Comparison of ENCODE assay signal across 9 mouse cellular contexts in the genomic region with DNA sequence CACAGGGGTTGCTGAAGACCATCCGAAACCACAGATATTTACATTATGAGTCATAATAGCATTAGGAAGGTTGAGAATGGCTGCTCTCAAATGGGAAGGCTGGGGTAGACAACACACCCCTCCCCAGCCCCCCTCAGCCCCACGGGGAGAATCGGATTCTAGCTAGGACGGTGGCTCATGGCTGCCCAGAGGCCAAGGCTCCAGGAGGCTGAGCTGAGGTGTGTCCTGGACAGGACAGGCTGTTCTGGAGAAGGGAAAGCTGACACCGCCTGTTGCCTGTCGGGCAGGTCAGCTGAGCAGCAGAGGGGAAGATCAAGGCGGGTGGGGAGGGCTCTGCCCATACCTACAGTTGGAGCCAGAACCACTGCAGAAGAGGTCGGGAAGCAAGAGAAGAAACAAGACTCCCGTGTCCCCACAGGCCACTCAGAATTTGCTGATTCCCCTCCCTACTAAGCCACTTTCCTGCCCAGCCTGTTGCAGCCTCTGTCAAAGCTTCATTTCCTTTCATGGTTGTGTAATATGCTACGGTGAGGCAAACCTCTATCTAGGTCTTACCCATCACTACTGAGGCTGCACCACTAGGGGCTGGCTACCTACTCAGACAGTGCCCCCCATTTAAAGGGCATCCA. TPM values are rescaled to one million over a fixed set of nuclear protein-coding genes. Genes with fewer than 3 reads are reported as not detected.
DNase-seq lines count a peak whose midpoint lies in the region; ATAC-seq and TF ChIP-seq lines count a peak whose summit lies in the region.
"Had no signal": no experiment of that assay in that cellular context is flagged by ENCODE, and none has a peak within 500 bp of the region (broad histone marks: within the 10 kb centered on the region; RNA-seq: fewer than 3 reads in every experiment).

No protein-coding gene starts in this region.

- no peaks in the 10 kb centered on the region for H3K27me3 ChIP-seq in liver, postnatal 0 days (ENCODE audit: insufficient read depth, low read length)
- H3K27me3 ChIP-seq in liver, embryonic 11.5 days (replicated peaks; ENCODE audit: control insufficient read depth, insufficient read depth, low read length): no peaks in the 10 kb centered on the region
- H3K27me3 ChIP-seq in stomach, embryonic 15.5 days (replicated peaks): no peaks in the 10 kb centered on the region

- TF ChIP-seq EP300 in liver, postnatal 0 days (IDR thresholded peaks at IDR 0.05; ENCODE audit: low read depth): no peak

- no peak overlapping the region for H3K4me3 ChIP-seq in liver, postnatal 0 days (ENCODE audit: low read depth, low read length)
- no peak overlapping the region for H3K4me3 ChIP-seq in liver, embryonic 11.5 days (ENCODE audit: low read depth, low read length)
- H3K4me3 ChIP-seq in stomach, embryonic 15.5 days (replicated peaks): no peak overlapping the region

- H3K36me3 ChIP-seq in liver, postnatal 0 days (replicated peaks; ENCODE audit: insufficient read depth, low read length): no peaks in the 10 kb centered on the region
- H3K36me3 ChIP-seq in liver, embryonic 11.5 days (ENCODE audit: control insufficient read depth, insufficient read depth, low read length): 0 out of 2 replicates have a peak, but pooled peaks cover 2% of the 10 kb centered on the region
- H3K36me3 ChIP-seq in stomach, embryonic 15.5 days: peaks cover 7% of the 10 kb centered on the region; the same call in 1 of the 2 replicates

- TF ChIP-seq CTCF in liver, postnatal 0 days (IDR thresholded peaks at IDR 0.05; ENCODE audit: low read depth): peak; percentile 31

- intact Hi-C loops in heart, postnatal 25 days (cut with DNase I): no loop called here

- H3K9ac ChIP-seq in liver, postnatal 0 days (replicated peaks): no peak overlapping the region
- no peak overlapping the region for H3K9ac ChIP-seq in liver, embryonic 11.5 days (ENCODE audit: low read depth, low read length)
- no peak overlapping the region for H3K9ac ChIP-seq in stomach, embryonic 15.5 days

- no peak for ATAC-seq in liver, postnatal 0 days
- no peak for ATAC-seq in liver, embryonic 11.5 days (replicated peaks; ENCODE audit: low FRiP score)
- 0 out of 2 replicates have a peak, but pooled peaks have one; percentile 21 for ATAC-seq in stomach, embryonic 15.5 days (ENCODE audit: insufficient read depth, low FRiP score, low read depth)

- no peaks in the 10 kb centered on the region for H3K9me3 ChIP-seq in liver, postnatal 0 days (ENCODE audit: low read length)
- H3K9me3 ChIP-seq in liver, embryonic 11.5 days (ENCODE audit: control insufficient read depth, low read length): no peaks in the 10 kb centered on the region
- H3K9me3 ChIP-seq in stomach, embryonic 15.5 days: no peaks in the 10 kb centered on the region

- DNase-seq in adrenal gland, postnatal 14 days: peak; percentile 33
- DNase-seq in adrenal gland, postnatal 4 days (ENCODE audit: low spot score in 2 of 2): no peak
- no peak for DNase-seq in liver, postnatal 0 days
- no peak for DNase-seq in liver, embryonic 11.5 days (ENCODE audit: low spot score)
- peak; percentile 40 for DNase-seq in heart, postnatal 25 days (ENCODE audit: low spot score)
- DNase-seq in thymus, postnatal 10 days (ENCODE audit: low spot score in 2 of 2): no peak
- DNase-seq in layer of hippocampus, postnatal 14 days (ENCODE audit: low spot score in 2 of 2): no peak
- DNase-seq: cerebellum, adult 11-12 months had no signal

- no peaks in the 10 kb centered on the region for H3K4me1 ChIP-seq in liver, postnatal 0 days (ENCODE audit: insufficient read depth)
- H3K4me1 ChIP-seq in liver, embryonic 11.5 days (replicated peaks; ENCODE audit: control insufficient read depth, insufficient read depth, low read length): no peaks in the 10 kb centered on the region
- peaks cover 4% of the 10 kb centered on the region; the same call in 1 of the 2 replicates for H3K4me1 ChIP-seq in stomach, embryonic 15.5 days

- 0 out of 2 replicates have a peak overlapping the region, but pooled peaks have one; percentile 22 for H3K4me2 ChIP-seq in liver, postnatal 0 days (ENCODE audit: low read depth, low read length)
- no peak overlapping the region for H3K4me2 ChIP-seq in liver, embryonic 11.5 days
- H3K4me2 ChIP-seq in stomach, embryonic 15.5 days: no peak overlapping the region

- 58% methylated on average over 10 of the region's 10 CpGs for WGBS in liver, postnatal 0 days (ENCODE audit: insufficient replicate concordance)
- WGBS in liver, embryonic 11.5 days: 50% methylated on average over 10 of the region's 10 CpGs
- WGBS in stomach, embryonic 15.5 days: 30% methylated on average over 10 of the region's 10 CpGs

- H3K27ac ChIP-seq in liver, postnatal 0 days (ENCODE audit: low read depth): 0 out of 2 replicates have a peak overlapping the region, but pooled peaks have one; percentile 16
- no peak overlapping the region for H3K27ac ChIP-seq in liver, embryonic 11.5 days (ENCODE audit: low read depth, low read length)
- no peak overlapping the region for H3K27ac ChIP-seq in stomach, embryonic 15.5 days

RNA-seq across cellular contexts. Expression of a gene that starts 23.9 kb away (rescaled TPM):
- total RNA-seq in adrenal gland, postnatal 14 days (2021): 13.4 and 18.4 TPM in 2 replicates
- 10 to 100 TPM; 17.6 to 22.7 TPM for total RNA-seq in adrenal gland, postnatal 4 days (2021)
- 5.9 and 6.5 TPM in 2 replicates for polyA plus RNA-seq in liver, postnatal 0 days (2015; fragmentation: Nextera tagmentation; extraction: Ambion mirVana)
- polyA plus RNA-seq in liver, embryonic 11.5 days (2014; fragmentation: Nextera tagmentation; extraction: Ambion mirVana): 13.6 and 14.0 TPM in 2 replicates
- total RNA-seq in heart, postnatal 25 days (2021): 10 to 100 TPM; 10.0 to 12.7 TPM
- polyA plus RNA-seq in stomach, embryonic 15.5 days (2015; fragmentation: Nextera tagmentation; extraction: Ambion mirVana): 22.5 and 25.0 TPM in 2 replicates
- total RNA-seq in layer of hippocampus, postnatal 14 days (2021): 10 to 100 TPM; 19.7 to 22.3 TPM

RNA-seq across cellular contexts. Expression of a gene that starts 24.3 kb away (rescaled TPM):
- 15.8 and 18.1 TPM in 2 replicates for total RNA-seq in adrenal gland, postnatal 14 days (2021)
- total RNA-seq in adrenal gland, postnatal 4 days (2021): 10 to 100 TPM; 23.0 TPM
- polyA plus RNA-seq in liver, postnatal 0 days (2015; fragmentation: Nextera tagmentation; extraction: Ambion mirVana): 2.4 and 3.3 TPM in 2 replicates
- polyA plus RNA-seq in liver, embryonic 11.5 days (2014; fragmentation: Nextera tagmentation; extraction: Ambion mirVana): 9.8 and 10.6 TPM in 2 replicates
- total RNA-seq in heart, postnatal 25 days (2021): 100 to 1,000 TPM; 191 to 222 TPM
- 15.1 and 15.2 TPM in 2 replicates for polyA plus RNA-seq in stomach, embryonic 15.5 days (2015; fragmentation: Nextera tagmentation; extraction: Ambion mirVana)
- 10 to 100 TPM; 41.6 TPM for total RNA-seq in layer of hippocampus, postnatal 14 days (2021)

RNA-seq across cellular contexts. Expression of a gene that starts 28.7 kb away (rescaled TPM):
- 21.2 and 23.9 TPM in 2 replicates for total RNA-seq in adrenal gland, postnatal 14 days (2021)
- total RNA-seq in adrenal gland, postnatal 4 days (2021): 10 to 100 TPM; 27.3 to 31.4 TPM
- polyA plus RNA-seq in liver, postnatal 0 days (2015; fragmentation: Nextera tagmentation; extraction: Ambion mirVana): 10.3 and 11.0 TPM in 2 replicates
- 18.7 and 19.8 TPM in 2 replicates for polyA plus RNA-seq in liver, embryonic 11.5 days (2014; fragmentation: Nextera tagmentation; extraction: Ambion mirVana)
- 1 to 10 TPM; 7.9 to 9.4 TPM for total RNA-seq in heart, postnatal 25 days (2021)
- polyA plus RNA-seq in stomach, embryonic 15.5 days (2015; fragmentation: Nextera tagmentation; extraction: Ambion mirVana): 31.5 and 32.0 TPM in 2 replicates
- 10 to 100 TPM; 23.1 to 24.1 TPM for total RNA-seq in layer of hippocampus, postnatal 14 days (2021)

RNA-seq across cellular contexts. Expression of a gene that starts 33.6 kb away (rescaled TPM):
- 200 and 212 TPM in 2 replicates for total RNA-seq in adrenal gland, postnatal 14 days (2021)
- total RNA-seq in adrenal gland, postnatal 4 days (2021): 100 to 1,000 TPM; 199 to 213 TPM
- polyA plus RNA-seq in liver, postnatal 0 days (2015; fragmentation: Nextera tagmentation; extraction: Ambion mirVana): 253 and 267 TPM in 2 replicates
- 521 and 566 TPM in 2 replicates for polyA plus RNA-seq in liver, embryonic 11.5 days (2014; fragmentation: Nextera tagmentation; extraction: Ambion mirVana)
- 100 to 1,000 TPM; 165 to 178 TPM for total RNA-seq in heart, postnatal 25 days (2021)
- polyA plus RNA-seq in stomach, embryonic 15.5 days (2015; fragmentation: Nextera tagmentation; extraction: Ambion mirVana): 589 and 688 TPM in 2 replicates
- total RNA-seq in layer of hippocampus, postnatal 14 days (2021): 100 to 1,000 TPM in 1 of 2 experiments, 10 to 100 TPM in 1; 98.4 to 100 TPM

RNA-seq across cellular contexts. Expression of a gene that starts 45.8 kb away (rescaled TPM):
- total RNA-seq in adrenal gland, postnatal 14 days (2021): 12.0 and 16.3 TPM in 2 replicates
- total RNA-seq in adrenal gland, postnatal 4 days (2021): 10 to 100 TPM; 16.1 to 16.8 TPM
- 3.6 and 3.7 TPM in 2 replicates for polyA plus RNA-seq in liver, postnatal 0 days (2015; fragmentation: Nextera tagmentation; extraction: Ambion mirVana)
- 18.9 and 19.6 TPM in 2 replicates for polyA plus RNA-seq in liver, embryonic 11.5 days (2014; fragmentation: Nextera tagmentation; extraction: Ambion mirVana)
- total RNA-seq in heart, postnatal 25 days (2021): 1 to 10 TPM; 5.4 to 6.0 TPM
- polyA plus RNA-seq in stomach, embryonic 15.5 days (2015; fragmentation: Nextera tagmentation; extraction: Ambion mirVana): 14.1 and 17.1 TPM in 2 replicates
- total RNA-seq in layer of hippocampus, postnatal 14 days (2021): 10 to 100 TPM; 22.8 to 25.5 TPM

Comparison
In these comparisons a context has a peak if more than half of its experiments do, and no peak if none do; other contexts are left out.
1. DNase-seq: peak in adrenal gland, postnatal 14 days (single experiment) and heart, postnatal 25 days (single experiment); none in adrenal gland, postnatal 4 days (0 of 2), liver, postnatal 0 days (single experiment), liver, embryonic 11.5 days (single experiment), thymus, postnatal 10 days (0 of 2) and layer of hippocampus, postnatal 14 days (0 of 2).
2. RNA of a gene that starts 24.3 kb away (total RNA-seq): 191 to 222 TPM in heart, postnatal 25 days; 41.6 TPM in layer of hippocampus, postnatal 14 days, 23.0 TPM in adrenal gland, postnatal 4 days and 15.8 to 18.1 TPM in adrenal gland, postnatal 14 days; every median in the first group is over 4 times any median in the second.